Mouse (Mus musculus) bone marrow, adult 2 months (tissue): ENCODE results near the gene Mog.

Experiments used
- CTCF ChIP-seq: fragments of 200-500 bp; IDR thresholded peaks from 2 replicates; pipeline ENCODE4 v1.5.1; 2011; ENCODE audit warnings: low read length, control low read depth; ENCODE audit not compliant: control insufficient read depth, insufficient read depth
- POLR2A ChIP-seq: fragments of 200-500 bp; IDR thresholded peaks from 2 replicates; pipeline ENCODE4 v1.6.1; 2011; ENCODE audit warnings: low read depth, mild to moderate bottlenecking, control low read depth, low read length, borderline replicate concordance; ENCODE audit not compliant: control insufficient read depth

DNA sequence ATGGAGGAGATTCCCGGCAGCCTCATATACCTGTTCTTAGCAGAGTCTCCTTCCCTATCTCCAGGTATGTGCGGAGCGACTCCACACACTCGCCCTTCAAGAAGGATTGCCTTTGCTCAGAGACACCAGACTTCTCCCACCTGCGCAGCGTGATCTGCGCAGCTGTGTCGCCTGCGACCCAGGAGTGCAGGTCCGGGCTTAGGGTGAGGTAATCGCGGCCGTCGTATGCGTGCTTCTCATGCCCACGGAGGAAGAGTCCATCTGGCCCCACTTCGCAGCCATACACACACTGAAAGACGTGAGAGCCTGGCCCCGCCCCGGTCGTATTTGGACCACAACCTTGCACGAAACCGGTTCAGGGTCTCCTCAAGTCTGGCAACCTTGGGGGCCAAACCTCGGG is 34.7 kb downstream of the Mog start:
- TF ChIP-seq CTCF (no peak), POLR2A (no peak)
